Mouse (Mus musculus): ENCODE results near the gene Crim1. TPM values are rescaled to one million over a fixed set of nuclear protein-coding genes. Genes with fewer than 3 reads are reported as not detected.

The Crim1 gene
- polyA plus RNA-seq, 1 experiment: 54.2 TPM

DNA sequence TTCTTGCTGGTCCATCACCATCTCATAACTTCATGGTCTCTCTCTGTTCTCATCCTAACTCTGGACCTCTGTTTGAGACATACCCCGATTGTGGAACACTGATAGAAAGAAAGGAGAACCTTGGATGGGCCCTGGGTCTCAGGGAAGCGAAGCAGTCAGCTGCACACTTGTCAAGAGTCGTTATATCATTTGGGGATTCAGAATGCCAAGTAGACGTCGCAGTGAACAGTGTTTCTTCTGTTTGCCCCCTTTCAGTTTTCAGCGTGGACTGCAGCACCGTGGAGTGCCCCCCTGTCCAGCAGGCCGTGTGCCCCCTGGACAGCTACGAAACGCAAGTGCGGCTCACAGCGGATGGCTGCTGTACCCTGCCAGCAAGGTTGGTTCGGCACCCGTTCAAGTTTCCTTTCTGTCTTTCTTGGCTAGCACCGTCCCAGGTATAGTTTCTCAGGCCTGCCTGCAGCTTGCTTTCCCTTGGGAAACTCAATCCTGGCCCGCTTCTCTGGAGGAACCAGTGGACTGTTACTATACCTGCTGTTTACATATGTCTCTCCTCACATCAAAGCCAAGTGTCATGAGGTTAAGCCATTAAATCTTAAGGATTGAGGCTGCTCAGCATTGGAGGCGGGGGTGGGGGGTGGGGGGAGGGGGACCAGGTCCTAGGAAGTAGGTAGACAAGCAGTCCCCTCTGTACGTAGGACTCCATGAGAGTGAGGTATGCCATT is 81.1 kb downstream of the Crim1 start:
- TF ChIP-seq POLR2A (IDR thresholded peaks at IDR 0.05; ENCODE audit: low read depth, low read length) (no peak), CTCF (conservative IDR thresholded peaks at IDR 0.05; ENCODE audit: insufficient read depth, insufficient read length, low read depth, low read length) (no peak)
- WGBS: 75% methylated on average over 18 of the region's 18 CpGs
- H3K27me3 ChIP-seq (replicated peaks; ENCODE audit: control insufficient read depth, insufficient read depth, low read length): no peaks in the 10 kb centered on the region
- no peak overlapping the region for H3K4me3 ChIP-seq (ENCODE audit: insufficient read depth, low read depth, low read length)
- H3K27ac ChIP-seq (ENCODE audit: insufficient read depth, low read depth, low read length): no peak overlapping the region
- H3K4me1 ChIP-seq (ENCODE audit: control insufficient read depth, insufficient read depth, low read length): no peaks in the 10 kb centered on the region
- H3K36me3 ChIP-seq (ENCODE audit: control insufficient read depth, insufficient read depth, low read length): no peaks in the 10 kb centered on the region
- DNase-seq: no peak

- no peak overlapping the region for H3K27ac ChIP-seq (ENCODE audit: insufficient read depth, low read depth, low read length)
- peak; percentile 69 for DNase-seq
- no peaks in the 10 kb centered on the region for H3K4me1 ChIP-seq (ENCODE audit: control insufficient read depth, insufficient read depth, low read length)
- H3K36me3 ChIP-seq (ENCODE audit: control insufficient read depth, insufficient read depth, low read length): no peaks in the 10 kb centered on the region
- no peaks in the 10 kb centered on the region for H3K27me3 ChIP-seq (replicated peaks; ENCODE audit: control insufficient read depth, insufficient read depth, low read length)
- TF ChIP-seq POLR2A (IDR thresholded peaks at IDR 0.05; ENCODE audit: low read depth, low read length) (no peak), CTCF (conservative IDR thresholded peaks at IDR 0.05; ENCODE audit: insufficient read depth, insufficient read length, low read depth, low read length) (no peak)
- H3K4me3 ChIP-seq (ENCODE audit: insufficient read depth, low read depth, low read length): no peak overlapping the region
- 54% methylated on average over 11 of the region's 11 CpGs for WGBS
These were observed 83.4 kb downstream of the Crim1 start for GRCm38 (mm10) chr17:78283271-78283992.

- Histone ChIP-seq H3K4me3 (ENCODE audit: insufficient read depth, low read depth, low read length) (no peak overlapping the region), H3K4me1 (ENCODE audit: control insufficient read depth, insufficient read depth, low read length) (no peaks in the 10 kb centered on the region), H3K27me3 (replicated peaks; ENCODE audit: control insufficient read depth, insufficient read depth, low read length) (no peaks in the 10 kb centered on the region), H3K27ac (ENCODE audit: insufficient read depth, low read depth, low read length) (no peak overlapping the region), H3K36me3 (ENCODE audit: control insufficient read depth, insufficient read depth, low read length) (no peaks in the 10 kb centered on the region)
- WGBS: 88% methylated on average over 13 of the region's 13 CpGs
- no peak for DNase-seq
- TF ChIP-seq CTCF (conservative IDR thresholded peaks at IDR 0.05; ENCODE audit: insufficient read depth, insufficient read length, low read depth, low read length) (no peak), POLR2A (IDR thresholded peaks at IDR 0.05; ENCODE audit: low read depth, low read length) (no peak)
These were observed 86.0 kb downstream of the Crim1 start for GRCm38 (mm10) chr17:78286021-78286420.

DNA sequence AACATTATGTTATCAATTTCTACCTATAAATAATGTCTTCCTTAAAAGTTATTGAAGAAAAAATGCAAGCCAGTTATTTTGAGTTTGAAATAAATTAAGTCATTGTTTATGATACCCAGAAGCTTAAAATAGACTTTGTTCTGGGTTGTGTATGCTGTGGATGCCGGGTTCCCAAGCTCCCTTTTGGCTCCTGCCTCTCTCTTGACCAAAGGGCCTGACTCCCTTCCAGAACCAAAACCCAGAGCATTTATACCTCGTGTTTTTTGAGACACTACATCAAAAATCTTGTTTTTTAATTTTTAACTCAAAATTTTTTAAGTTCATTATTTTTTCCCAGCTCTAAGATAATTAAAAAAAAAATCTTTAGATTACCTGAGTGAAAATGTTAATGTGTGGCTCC is 87.3 kb downstream of the Crim1 start:
- WGBS: 58% methylated on average over 2 of the region's 2 CpGs
- Histone ChIP-seq H3K36me3 (ENCODE audit: control insufficient read depth, insufficient read depth, low read length) (no peaks in the 10 kb centered on the region), H3K27me3 (replicated peaks; ENCODE audit: control insufficient read depth, insufficient read depth, low read length) (no peaks in the 10 kb centered on the region), H3K4me1 (ENCODE audit: control insufficient read depth, insufficient read depth, low read length) (no peaks in the 10 kb centered on the region), H3K4me3 (ENCODE audit: insufficient read depth, low read depth, low read length) (no peak overlapping the region), H3K27ac (ENCODE audit: insufficient read depth, low read depth, low read length) (no peak overlapping the region)
- DNase-seq: no peak
- TF ChIP-seq CTCF (conservative IDR thresholded peaks at IDR 0.05; ENCODE audit: insufficient read depth, insufficient read length, low read depth, low read length) (no peak), POLR2A (IDR thresholded peaks at IDR 0.05; ENCODE audit: low read depth, low read length) (no peak)

DNA sequence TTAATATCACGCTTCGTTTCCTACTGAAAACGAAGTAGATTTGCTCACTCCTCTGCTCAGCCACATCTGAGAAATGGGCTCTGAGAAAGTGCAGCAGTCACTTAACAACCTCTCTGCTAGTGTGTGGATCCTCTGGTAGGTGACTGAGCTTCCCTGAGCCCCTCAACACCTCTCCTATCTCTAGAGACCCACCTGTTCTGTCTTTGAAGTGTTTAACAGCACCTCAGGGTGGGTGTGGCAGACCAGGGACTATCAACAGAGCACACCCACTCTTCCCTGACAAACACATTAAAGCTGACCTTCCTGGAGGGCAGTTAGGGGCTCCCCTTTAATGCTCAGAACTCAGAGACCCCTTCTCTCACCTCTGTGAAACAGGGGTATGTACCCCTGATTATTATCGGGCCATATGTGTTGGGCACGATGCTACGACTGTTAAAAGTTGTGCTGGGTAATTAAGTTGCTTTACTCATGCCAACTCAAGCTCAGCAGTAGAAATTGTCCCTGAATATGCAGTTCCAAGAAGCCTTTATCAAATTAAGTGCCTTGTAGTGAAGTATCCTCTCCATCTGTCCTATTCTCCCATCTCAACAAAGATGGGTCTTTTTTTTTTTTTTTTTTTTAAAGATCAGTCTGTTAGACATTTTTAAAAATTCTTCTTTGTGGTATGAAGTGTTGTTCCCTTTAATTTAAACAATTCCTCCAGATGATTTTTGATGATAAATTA is 90.3 kb downstream of the Crim1 start:
- Histone ChIP-seq H3K27me3 (replicated peaks; ENCODE audit: control insufficient read depth, insufficient read depth, low read length) (no peaks in the 10 kb centered on the region), H3K27ac (ENCODE audit: insufficient read depth, low read depth, low read length) (no peak overlapping the region), H3K4me3 (ENCODE audit: insufficient read depth, low read depth, low read length) (no peak overlapping the region), H3K36me3 (ENCODE audit: control insufficient read depth, insufficient read depth, low read length) (no peaks in the 10 kb centered on the region), H3K4me1 (ENCODE audit: control insufficient read depth, insufficient read depth, low read length) (no peaks in the 10 kb centered on the region)
- DNase-seq: no peak
- 85% methylated on average over 6 of the region's 6 CpGs for WGBS
- TF ChIP-seq CTCF (conservative IDR thresholded peaks at IDR 0.05; ENCODE audit: insufficient read depth, insufficient read length, low read depth, low read length) (no peak), POLR2A (IDR thresholded peaks at IDR 0.05; ENCODE audit: low read depth, low read length) (no peak)

GRCm38 (mm10) chr17:78291030-78291429 is 91.0 kb downstream of the Crim1 start:
- no peaks in the 10 kb centered on the region for H3K36me3 ChIP-seq (ENCODE audit: control insufficient read depth, insufficient read depth, low read length)
- TF ChIP-seq CTCF (conservative IDR thresholded peaks at IDR 0.05; ENCODE audit: insufficient read depth, insufficient read length, low read depth, low read length) (no peak), POLR2A (IDR thresholded peaks at IDR 0.05; ENCODE audit: low read depth, low read length) (no peak)
- no peak overlapping the region for H3K27ac ChIP-seq (ENCODE audit: insufficient read depth, low read depth, low read length)
- H3K4me1 ChIP-seq (ENCODE audit: control insufficient read depth, insufficient read depth, low read length): no peaks in the 10 kb centered on the region
- 94% methylated on average over 5 of the region's 5 CpGs for WGBS
- no peak for DNase-seq
- H3K4me3 ChIP-seq (ENCODE audit: insufficient read depth, low read depth, low read length): no peak overlapping the region
- H3K27me3 ChIP-seq (replicated peaks; ENCODE audit: control insufficient read depth, insufficient read depth, low read length): no peaks in the 10 kb centered on the region

DNA sequence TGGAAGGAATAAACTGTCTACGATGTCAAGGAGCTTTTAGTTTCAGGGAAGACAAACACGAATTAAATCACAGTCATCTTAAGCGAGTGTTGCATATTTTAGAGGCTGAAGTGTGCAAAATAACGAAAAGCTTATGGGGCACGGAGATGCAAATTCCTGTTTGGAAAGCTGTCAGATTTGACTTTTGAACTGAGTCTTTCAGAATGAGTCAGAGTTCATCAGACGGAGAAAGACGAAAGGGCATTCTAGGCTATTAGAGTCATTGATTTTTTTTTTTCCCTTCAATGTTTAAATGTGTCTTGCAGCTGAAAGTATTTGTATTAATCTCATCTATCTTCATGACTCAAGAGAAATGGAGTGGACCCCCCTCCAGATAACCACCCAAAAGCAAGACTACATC is 92.3 kb downstream of the Crim1 start:
- peak; percentile 30 for DNase-seq
- no peak for TF ChIP-seq CTCF (conservative IDR thresholded peaks at IDR 0.05; ENCODE audit: insufficient read depth, insufficient read length, low read depth, low read length)
- TF ChIP-seq POLR2A (IDR thresholded peaks at IDR 0.05; ENCODE audit: low read depth, low read length): no peak
- WGBS: 47% methylated on average over 7 of the region's 7 CpGs
- Histone ChIP-seq H3K27ac (ENCODE audit: insufficient read depth, low read depth, low read length) (no peak overlapping the region), H3K4me1 (ENCODE audit: control insufficient read depth, insufficient read depth, low read length) (no peaks in the 10 kb centered on the region), H3K4me3 (ENCODE audit: insufficient read depth, low read depth, low read length) (no peak overlapping the region), H3K27me3 (replicated peaks; ENCODE audit: control insufficient read depth, insufficient read depth, low read length) (no peaks in the 10 kb centered on the region), H3K36me3 (ENCODE audit: control insufficient read depth, insufficient read depth, low read length) (no peaks in the 10 kb centered on the region)
